Mouse (Mus musculus) thymus, adult 2 months (tissue): ENCODE results near the gene Cers5.

ENCODE experiments used
- CTCF ChIP-seq: fragments of 200-500 bp; IDR thresholded peaks from 2 replicates; pipeline ENCODE4 v1.5.1; 2012; ENCODE audit warnings: mild to moderate bottlenecking, control low read depth, low read length, moderate library complexity, borderline replicate concordance; ENCODE audit not compliant: control insufficient read depth, poor library complexity, insufficient read depth; ENCODE audit errors: extremely low read depth
- POLR2A ChIP-seq: fragments of 200-500 bp; IDR thresholded peaks from 2 replicates; pipeline ENCODE4 v1.6.1; 2012; ENCODE audit warnings: mild to moderate bottlenecking, low read length, control low read depth, moderate library complexity; ENCODE audit not compliant: control insufficient read depth, poor library complexity, insufficient read depth; ENCODE audit errors: extremely low read depth

DNA sequence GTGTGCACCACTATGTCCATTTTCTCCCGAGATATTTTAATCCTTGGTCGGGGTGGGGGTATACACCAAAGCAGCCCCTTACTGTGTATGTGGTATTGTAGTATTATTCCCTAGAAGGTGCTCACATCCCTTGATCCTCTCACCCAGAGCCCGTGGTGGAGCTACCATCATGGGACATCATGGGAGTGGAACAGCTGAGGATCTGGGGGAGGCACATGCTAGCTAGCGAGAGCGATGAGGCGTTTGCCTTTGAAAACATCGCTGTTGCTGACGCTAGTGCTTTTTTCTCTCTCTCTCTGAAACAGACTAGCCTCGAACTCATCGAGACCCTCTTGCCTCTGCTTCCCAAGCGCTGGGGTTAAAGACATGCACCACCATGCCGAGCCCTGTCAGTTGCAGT, 55.9 kb downstream of the Cers5 start:
- TF ChIP-seq CTCF, result no peak
- TF ChIP-seq POLR2A, result no peak
